Mouse (Mus musculus) ES-Bruce4 (cell line): ENCODE results near the gene P3h2.

Experiments used
- CTCF ChIP-seq: IDR thresholded peaks from one replicate; pipeline ENCODE4 v1.8.1; 2011; ENCODE audit warnings: low read depth, low read length
- EP300 ChIP-seq: IDR thresholded peaks from 2 replicates; pipeline ENCODE4 v1.6.1; 2011; ENCODE audit warnings: low read depth, low read length; ENCODE audit not compliant: insufficient read depth

DNA sequence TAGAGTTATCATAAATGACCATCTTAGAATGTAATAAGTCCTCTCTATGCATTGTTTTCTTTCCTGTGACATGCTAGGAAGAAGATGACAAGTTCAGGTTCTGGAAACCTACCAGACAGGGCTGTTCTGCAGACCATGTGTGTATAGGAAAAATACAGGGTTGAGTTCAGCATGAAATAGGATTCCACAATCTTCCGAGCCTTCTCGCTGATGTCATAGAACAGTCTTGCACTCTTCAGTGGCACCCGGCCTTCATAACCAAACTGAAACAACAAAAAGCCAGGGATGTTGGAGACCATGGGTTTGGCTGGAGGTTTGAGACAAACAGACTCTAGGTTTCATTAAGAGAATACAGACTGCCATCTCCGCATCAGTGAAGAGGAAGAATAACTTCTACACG, 134.9 kb downstream of the P3h2 start:
- TF ChIP-seq CTCF (no peak), EP300 (no peak)
